Mouse (Mus musculus) C2C12 (cell line): ENCODE data around the gene Hoxd8.

Experiments
- CTCF ChIP-seq: IDR thresholded peaks from one replicate; pipeline ENCODE4 v1.5.1; 2011; ENCODE audit not compliant: control insufficient read depth, insufficient read depth, insufficient read length
- MYOD1 ChIP-seq: IDR thresholded peaks from one replicate; pipeline ENCODE4 v1.6.1; 2011; ENCODE audit warnings: low read depth; ENCODE audit not compliant: control insufficient read depth, insufficient read length

GRCm38 (mm10) chr2:74710929-74711543 lies 6.6 kb downstream of the Hoxd8 start:
- no peak for TF ChIP-seq CTCF
- TF ChIP-seq MYOD1 = no peak
